Mouse (Mus musculus) forebrain, postnatal 0 days (tissue): ENCODE results near the gene Lpp. TPM values are rescaled to one million over a fixed set of nuclear protein-coding genes. Genes with fewer than 3 reads are reported as not detected.

ENCODE experiments used
- ATAC-seq: fragments of 200-750 bp; cut with Nextera tagmentation; 2 replicates; pipeline ENCODE4 v1.8.0; 2017; ENCODE audit warnings: mild to moderate bottlenecking, moderate library complexity
- DNase-seq: peaks from one replicate; pipeline ENCODE4 v3.0.0-alpha.2; 2015
- H3K27ac ChIP-seq: fragments of 300-500 bp; sonication (generic); 2 replicates; pipeline ENCODE4 v1.5.1; 2014; ENCODE audit warnings: low read depth, mild to moderate bottlenecking, antibody characterized with exemption, low read length, moderate library complexity, mixed read lengths
- H3K27me3 ChIP-seq: fragments of 300-500 bp; sonication (generic); 2 replicates; pipeline ENCODE4 v1.6.1; 2014; ENCODE audit warnings: mild to moderate bottlenecking, low read length, mixed read lengths; ENCODE audit not compliant: insufficient read depth
- H3K36me3 ChIP-seq: fragments of 300-500 bp; sonication (generic); 2 replicates; pipeline ENCODE4 v1.6.1; 2014; ENCODE audit warnings: mild to moderate bottlenecking, moderate library complexity; ENCODE audit not compliant: insufficient read depth
- H3K4me1 ChIP-seq: fragments of 300-500 bp; sonication (generic); 2 replicates; pipeline ENCODE4 v1.6.1; 2014; ENCODE audit warnings: antibody characterized with exemption; ENCODE audit not compliant: insufficient read depth
- H3K4me2 ChIP-seq: fragments of 300-500 bp; sonication (generic); 2 replicates; pipeline ENCODE4 v1.6.1; 2014; ENCODE audit warnings: low read depth, mild to moderate bottlenecking, moderate library complexity
- H3K4me3 ChIP-seq: fragments of 300-500 bp; sonication (generic); 2 replicates; pipeline ENCODE4 v1.5.1; 2014; ENCODE audit warnings: low read depth, low read length, mixed read lengths
- H3K9ac ChIP-seq: fragments of 300-500 bp; sonication (generic); 2 replicates; pipeline ENCODE4 v1.6.1; 2014; ENCODE audit warnings: mild to moderate bottlenecking
- H3K9me3 ChIP-seq: fragments of 300-500 bp; sonication (generic); 2 replicates; pipeline ENCODE4 v1.6.1; 2016; ENCODE audit warnings: low read length
- CTCF ChIP-seq: sonication (generic); IDR thresholded peaks from 2 replicates; pipeline ENCODE4 v1.5.1; 2016; ENCODE audit warnings: antibody characterized with exemption, control low read depth, low read depth
- WGBS: fragments of 180-500 bp; shearing (Covaris S2); extraction: QIAGEN DNeasy Blood & Tissue Kit; methylation state at CpG from one replicate; pipeline ENCODE4 v1.1.7; 2014; 5-methylcytosine and 5-hydroxymethylcytosine counted together
- polyA plus RNA-seq: library from polyadenylated mRNA; unstranded; fragments of >200 nt; fragmentation: Nextera tagmentation; extraction: Ambion mirVana; gene quantifications from 2 replicates; pipeline ENCODE4 v1.2.1, GENCODE M21; 2015
- total RNA-seq: library from RNA; depleted of rRNA; stranded (reverse); fragments of >200 nt; gene quantifications from 2 replicates; pipeline ENCODE4 v1.2.3, GENCODE M21; 2014

Lpp gene
- total and polyA plus RNA-seq, 2 experiments from 2014 or later, result 6.2 to 9.4 TPM

DNA sequence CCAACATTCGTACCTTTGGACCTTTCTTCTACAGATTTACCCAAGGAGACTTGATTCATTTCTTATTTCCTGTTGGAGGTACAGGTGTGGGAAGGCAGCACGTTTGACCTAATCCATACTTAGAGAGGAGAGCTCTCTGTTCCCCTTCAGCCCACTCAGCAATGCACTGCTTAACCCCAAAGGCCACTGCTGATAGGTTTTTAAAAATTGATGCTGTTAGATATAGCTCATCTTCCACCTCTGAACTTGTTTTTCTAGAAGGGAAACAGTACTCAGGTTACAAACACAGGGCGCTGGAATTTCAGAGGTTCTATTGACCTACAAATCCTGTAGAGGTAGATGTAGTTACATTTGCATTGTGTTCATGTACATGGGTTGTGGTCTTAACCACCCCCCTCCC is 80.7 kb downstream of the Lpp start:
- Histone ChIP-seq H3K9ac (no peak overlapping the region), H3K27ac (no peak overlapping the region), H3K36me3 (no peaks in the 10 kb centered on the region), H3K9me3 (no peaks in the 10 kb centered on the region), H3K4me3 (no peak overlapping the region), H3K4me1 (no peaks in the 10 kb centered on the region), H3K27me3 (no peaks in the 10 kb centered on the region), H3K4me2 (no peak overlapping the region)
- no peak for TF ChIP-seq CTCF
- DNase-seq, result no peak
- ATAC-seq, result no peak
- 89% methylated on average over 3 of the region's 3 CpGs for WGBS

DNA sequence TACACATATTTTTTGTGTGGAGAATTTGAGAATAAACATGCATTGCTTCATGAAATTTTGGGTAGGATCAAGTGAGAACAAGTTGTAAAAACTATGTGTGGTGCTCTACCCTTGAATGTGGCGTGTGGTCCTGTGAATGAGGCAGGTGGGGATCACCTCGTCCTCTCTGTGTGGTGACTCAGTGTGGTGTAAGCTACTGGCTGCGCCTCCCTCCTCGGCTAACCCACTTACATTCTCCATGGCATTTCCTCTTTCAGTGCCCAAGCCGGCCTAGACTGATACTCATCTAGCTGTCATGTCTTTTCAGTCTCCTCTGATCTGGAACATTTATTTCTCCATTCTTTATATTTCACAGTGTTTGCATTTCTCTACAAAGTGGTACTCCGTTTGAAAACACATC is 81.5 kb downstream of the Lpp start:
- Histone ChIP-seq H3K4me3 (no peak overlapping the region), H3K9ac (no peak overlapping the region), H3K4me2 (no peak overlapping the region), H3K9me3 (no peaks in the 10 kb centered on the region), H3K36me3 (no peaks in the 10 kb centered on the region), H3K27me3 (no peaks in the 10 kb centered on the region), H3K4me1 (no peaks in the 10 kb centered on the region), H3K27ac (no peak overlapping the region)
- 75% methylated on average over 6 of the region's 6 CpGs for WGBS
- DNase-seq (no peak), ATAC-seq (no peak)
- TF ChIP-seq CTCF, result no peak

DNA sequence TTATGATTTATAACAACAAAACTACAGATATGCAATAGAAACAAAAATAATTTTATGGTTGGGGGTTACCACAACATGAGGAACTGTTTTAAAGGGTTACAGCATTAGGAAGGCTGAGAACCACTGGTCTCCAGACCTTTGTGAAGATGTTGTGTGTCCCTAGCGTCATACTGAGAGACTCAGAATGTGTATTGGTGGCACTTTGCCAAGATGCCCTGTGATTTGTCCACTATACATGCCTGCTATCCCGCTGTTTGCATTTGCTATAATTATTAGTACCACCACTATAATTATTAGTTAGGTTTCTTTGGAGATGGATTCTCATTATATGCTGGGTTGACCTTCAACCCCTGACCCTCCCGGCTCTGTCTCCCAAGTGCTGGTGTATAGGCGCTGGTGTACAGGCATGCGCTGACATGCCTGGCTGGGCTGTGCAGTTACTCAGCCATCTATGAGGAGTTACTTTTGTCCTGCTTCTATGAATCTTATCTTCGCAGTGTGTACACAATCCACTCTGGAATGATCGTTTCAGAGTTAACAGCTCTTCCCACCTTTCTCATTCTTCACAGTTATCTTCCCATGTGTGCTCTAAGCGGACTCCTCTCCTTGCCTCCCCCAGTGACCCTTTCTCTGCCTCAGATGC is 82.1 kb downstream of the Lpp start:
- WGBS, result 80% methylated on average over 8 of the region's 8 CpGs
- H3K4me3 ChIP-seq, result no peak overlapping the region
- no peak overlapping the region for H3K4me2 ChIP-seq
- no peak for DNase-seq
- no peak for ATAC-seq
- H3K9ac ChIP-seq, result no peak overlapping the region
- H3K27ac ChIP-seq, result no peak overlapping the region
- H3K27me3 ChIP-seq, result no peaks in the 10 kb centered on the region
- no peaks in the 10 kb centered on the region for H3K36me3 ChIP-seq
- no peak for TF ChIP-seq CTCF
- no peaks in the 10 kb centered on the region for H3K4me1 ChIP-seq
- no peaks in the 10 kb centered on the region for H3K9me3 ChIP-seq

DNA sequence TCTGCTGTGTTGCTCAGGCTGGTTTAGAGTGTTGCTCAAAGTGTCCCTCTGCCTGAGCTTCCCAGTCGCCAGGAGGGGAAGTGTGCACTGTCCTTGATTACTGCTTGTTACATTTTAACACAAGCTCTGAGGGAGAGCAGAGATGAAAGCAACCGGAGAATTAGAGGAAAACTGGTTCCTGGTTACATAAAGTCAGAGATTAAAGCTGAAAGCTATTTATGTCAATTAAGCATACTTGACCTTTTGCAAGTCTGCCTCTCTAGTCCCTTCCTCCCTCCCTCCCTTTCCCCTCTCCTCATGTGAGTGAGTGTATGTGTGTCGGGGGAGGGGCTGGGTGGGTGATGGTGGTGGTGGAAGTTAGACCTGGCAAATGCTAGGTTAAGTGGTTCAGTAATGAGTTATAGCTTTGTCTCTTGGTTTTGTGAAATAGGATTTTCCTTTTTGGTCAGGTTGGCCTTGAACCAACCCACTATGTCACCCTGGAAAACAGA is 83.6 kb downstream of the Lpp start:
- 58% methylated on average over 3 of the region's 3 CpGs for WGBS
- no peak overlapping the region for H3K27ac ChIP-seq
- no peak for TF ChIP-seq CTCF
- H3K4me1 ChIP-seq, result no peaks in the 10 kb centered on the region
- H3K27me3 ChIP-seq, result no peaks in the 10 kb centered on the region
- no peaks in the 10 kb centered on the region for H3K9me3 ChIP-seq
- no peak overlapping the region for H3K9ac ChIP-seq
- ATAC-seq (no peak), DNase-seq (no peak)
- no peak overlapping the region for H3K4me2 ChIP-seq
- no peak overlapping the region for H3K4me3 ChIP-seq
- no peaks in the 10 kb centered on the region for H3K36me3 ChIP-seq

DNA sequence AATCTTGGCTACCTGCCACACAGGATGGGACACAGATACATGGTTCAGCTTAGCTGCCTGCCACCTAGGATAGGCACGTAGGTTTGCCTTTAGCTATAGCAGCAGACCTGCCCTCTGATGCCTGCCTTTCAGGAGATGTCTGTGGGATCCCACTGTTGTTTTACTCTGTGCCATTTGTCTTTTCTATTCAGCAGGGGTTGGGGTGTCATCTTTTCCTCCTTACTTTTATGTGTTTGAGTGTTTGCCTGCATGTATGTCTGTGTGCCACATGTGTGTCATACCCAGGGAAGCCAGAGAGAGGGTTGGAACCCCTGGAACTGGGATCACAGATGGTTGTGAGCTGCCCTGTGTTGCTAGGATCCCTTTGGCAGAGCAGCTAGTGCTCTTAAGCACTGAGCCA is 84.7 kb downstream of the Lpp start:
- Histone ChIP-seq H3K4me3 (no peak overlapping the region), H3K36me3 (no peaks in the 10 kb centered on the region), H3K9me3 (no peaks in the 10 kb centered on the region), H3K4me2 (no peak overlapping the region), H3K27ac (no peak overlapping the region), H3K27me3 (no peaks in the 10 kb centered on the region), H3K4me1 (no peaks in the 10 kb centered on the region), H3K9ac (no peak overlapping the region)
- 81% methylated on average over 1 of the region's 1 CpGs for WGBS
- DNase-seq (no peak), ATAC-seq (no peak)
- TF ChIP-seq CTCF, result no peak

DNA sequence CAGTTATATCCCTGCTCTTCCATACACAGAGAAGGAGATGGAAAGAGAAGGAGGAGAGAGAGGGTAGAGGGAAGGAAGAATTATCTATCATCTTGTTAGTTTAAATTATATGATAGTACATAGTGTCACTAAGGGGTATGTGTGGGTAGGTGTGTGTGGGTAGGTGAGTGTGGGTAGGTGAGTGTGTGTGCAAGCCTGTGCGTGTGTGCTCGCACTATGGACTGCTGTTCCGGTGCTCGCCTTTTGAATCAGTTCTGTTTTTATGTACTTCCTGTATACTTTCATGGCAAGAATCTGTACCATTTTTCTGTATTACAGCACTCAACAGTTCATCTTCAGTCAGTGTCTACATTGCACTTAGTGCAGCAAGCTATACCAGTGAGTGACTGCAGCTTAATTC is 85.5 kb downstream of the Lpp start:
- no peak for TF ChIP-seq CTCF
- no peaks in the 10 kb centered on the region for H3K9me3 ChIP-seq
- H3K4me3 ChIP-seq, result no peak overlapping the region
- no peak overlapping the region for H3K9ac ChIP-seq
- H3K4me2 ChIP-seq, result no peak overlapping the region
- no peak overlapping the region for H3K27ac ChIP-seq
- ATAC-seq (no peak), DNase-seq (no peak)
- H3K27me3 ChIP-seq, result no peaks in the 10 kb centered on the region
- H3K4me1 ChIP-seq, result no peaks in the 10 kb centered on the region
- H3K36me3 ChIP-seq, result no peaks in the 10 kb centered on the region
- 92% methylated on average over 4 of the region's 4 CpGs for WGBS

DNA sequence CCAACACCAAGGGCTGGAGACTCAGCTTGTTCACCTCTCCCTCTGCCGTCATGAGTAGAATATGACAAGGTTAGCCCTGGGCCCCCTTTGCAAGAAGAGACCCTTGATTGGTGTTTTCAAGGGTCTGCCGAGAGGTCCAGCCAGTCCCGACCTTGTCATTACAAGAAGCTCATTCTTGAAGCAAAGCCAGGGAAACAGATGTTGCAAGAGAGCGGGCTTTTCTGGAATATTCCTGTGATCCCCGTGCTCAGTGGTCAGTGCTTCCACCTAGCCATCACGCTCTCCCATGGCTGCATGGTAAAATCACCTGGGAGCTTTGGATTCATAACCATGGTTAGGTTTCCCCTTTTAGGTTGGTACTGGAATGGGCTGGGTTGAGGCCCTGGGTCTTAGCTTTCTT is 89.3 kb downstream of the Lpp start:
- H3K27ac ChIP-seq, result no peak overlapping the region
- no peaks in the 10 kb centered on the region for H3K36me3 ChIP-seq
- DNase-seq (no peak), ATAC-seq (no peak)
- no peak overlapping the region for H3K9ac ChIP-seq
- H3K4me2 ChIP-seq, result no peak overlapping the region
- no peaks in the 10 kb centered on the region for H3K27me3 ChIP-seq
- 92% methylated on average over 6 of the region's 6 CpGs for WGBS
- no peaks in the 10 kb centered on the region; the same call in 1 of the 2 replicates for H3K4me1 ChIP-seq
- H3K4me3 ChIP-seq, result no peak overlapping the region
- no peaks in the 10 kb centered on the region for H3K9me3 ChIP-seq
- TF ChIP-seq CTCF, result no peak
